Mouse (Mus musculus): ENCODE results near the gene Gm17657. TPM values are rescaled to one million over a fixed set of nuclear protein-coding genes. Genes with fewer than 3 reads are reported as not detected.

Gene Gm17657
- polyA plus RNA-seq, 1 experiment: not detected

DNA sequence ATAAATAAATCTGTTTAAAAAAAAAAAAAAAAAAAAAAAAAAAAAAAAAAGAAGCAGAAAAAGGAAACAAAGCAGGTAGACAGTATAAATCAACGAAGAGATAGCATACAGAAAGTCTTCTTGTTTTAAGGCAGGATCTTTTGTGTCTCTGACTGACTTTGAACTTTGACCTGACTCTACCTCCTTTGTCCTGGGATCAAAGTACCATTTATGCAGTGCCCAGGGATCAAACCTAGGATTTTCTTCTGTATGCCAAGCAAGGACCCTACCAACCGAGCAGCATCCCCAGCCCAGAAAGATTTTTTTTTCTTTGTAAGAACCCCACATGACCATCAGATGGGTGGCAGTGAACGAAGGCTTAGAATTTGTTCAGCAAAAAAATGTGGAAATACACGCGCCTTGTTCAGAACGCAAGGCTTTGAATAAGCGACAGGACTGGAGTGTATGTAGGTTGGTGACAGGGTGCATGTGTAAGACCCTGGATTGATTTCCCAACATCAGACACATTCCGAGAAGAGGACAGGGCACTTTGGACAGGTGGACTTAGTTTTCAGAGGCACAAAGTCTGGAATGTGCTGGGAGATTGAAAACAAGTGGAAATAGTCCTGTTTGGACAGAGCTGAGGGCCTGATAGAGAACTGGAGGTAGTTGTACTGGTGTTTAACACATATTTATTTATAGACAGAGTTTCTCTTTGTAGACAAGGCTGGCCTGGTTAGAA is 61.0 kb downstream of the Gm17657 start:
- WGBS: 84% methylated on average over 8 of the region's 8 CpGs
- peaks cover 5% of the 10 kb centered on the region for H3K4me1 ChIP-seq (ENCODE audit: control insufficient read depth, insufficient read depth, insufficient read length)
- no peak for DNase-seq (ENCODE audit: low read depth in 1 of 2, low spot score in 2 of 2)
- H3K36me3 ChIP-seq (ENCODE audit: control insufficient read depth, insufficient read depth, low read length): peaks cover 6% of the 10 kb centered on the region
- no peak overlapping the region for H3K4me3 ChIP-seq (ENCODE audit: extremely low read depth, insufficient read depth, insufficient read length)
- TF ChIP-seq CTCF (IDR thresholded peaks at IDR 0.05; ENCODE audit: extremely low read depth, insufficient read depth, insufficient read length, insufficient replicate concordance) (no peak), POLR2A (IDR thresholded peaks at IDR 0.05; ENCODE audit: low read depth, low read length) (no peak)
- H3K27ac ChIP-seq (ENCODE audit: insufficient read depth, low read length): no peak overlapping the region
- H3K27me3 ChIP-seq (ENCODE audit: control insufficient read depth, insufficient read depth, low read length): no peaks in the 10 kb centered on the region

GRCm38 (mm10) chr17:29485336-29486233 is 63.9 kb downstream of the Gm17657 start:
- H3K4me1 ChIP-seq (ENCODE audit: control insufficient read depth, insufficient read depth, insufficient read length): peaks cover 5% of the 10 kb centered on the region
- no peaks in the 10 kb centered on the region for H3K36me3 ChIP-seq (ENCODE audit: control insufficient read depth, insufficient read depth, low read length)
- 78% methylated on average over 3 of the region's 3 CpGs for WGBS
- H3K27me3 ChIP-seq (ENCODE audit: control insufficient read depth, insufficient read depth, low read length): no peaks in the 10 kb centered on the region
- no peak for TF ChIP-seq POLR2A (IDR thresholded peaks at IDR 0.05; ENCODE audit: low read depth, low read length)
- TF ChIP-seq CTCF (IDR thresholded peaks at IDR 0.05; ENCODE audit: extremely low read depth, insufficient read depth, insufficient read length, insufficient replicate concordance): no peak
- no peak overlapping the region for H3K27ac ChIP-seq (ENCODE audit: insufficient read depth, low read length)
- no peak for DNase-seq (ENCODE audit: low read depth in 1 of 2, low spot score in 2 of 2)
- H3K4me3 ChIP-seq (ENCODE audit: extremely low read depth, insufficient read depth, insufficient read length): no peak overlapping the region

- Histone ChIP-seq H3K36me3 (ENCODE audit: control insufficient read depth, insufficient read depth, low read length) (no peaks in the 10 kb centered on the region), H3K4me3 (ENCODE audit: extremely low read depth, insufficient read depth, insufficient read length) (no peak overlapping the region), H3K4me1 (ENCODE audit: control insufficient read depth, insufficient read depth, insufficient read length) (peaks cover 4% of the 10 kb centered on the region), H3K27ac (ENCODE audit: insufficient read depth, low read length) (no peak overlapping the region), H3K27me3 (ENCODE audit: control insufficient read depth, insufficient read depth, low read length) (no peaks in the 10 kb centered on the region)
- TF ChIP-seq CTCF (IDR thresholded peaks at IDR 0.05; ENCODE audit: extremely low read depth, insufficient read depth, insufficient read length, insufficient replicate concordance) (no peak), POLR2A (IDR thresholded peaks at IDR 0.05; ENCODE audit: low read depth, low read length) (no peak)
- DNase-seq (ENCODE audit: low read depth in 1 of 2, low spot score in 2 of 2): no peak
- WGBS: 93% methylated on average over 2 of the region's 2 CpGs
These were observed 65.0 kb downstream of the Gm17657 start for GRCm38 (mm10) chr17:29484431-29484830.

GRCm38 (mm10) chr17:29483282-29483681 is 66.2 kb downstream of the Gm17657 start:
- Histone ChIP-seq H3K27ac (ENCODE audit: insufficient read depth, low read length) (no peak overlapping the region), H3K36me3 (ENCODE audit: control insufficient read depth, insufficient read depth, low read length) (no peaks in the 10 kb centered on the region), H3K4me3 (ENCODE audit: extremely low read depth, insufficient read depth, insufficient read length) (no peak overlapping the region), H3K27me3 (ENCODE audit: control insufficient read depth, insufficient read depth, low read length) (no peaks in the 10 kb centered on the region), H3K4me1 (ENCODE audit: control insufficient read depth, insufficient read depth, insufficient read length) (no peaks in the 10 kb centered on the region)
- WGBS: 91% methylated on average over 2 of the region's 2 CpGs
- TF ChIP-seq POLR2A (IDR thresholded peaks at IDR 0.05; ENCODE audit: low read depth, low read length) (no peak), CTCF (IDR thresholded peaks at IDR 0.05; ENCODE audit: extremely low read depth, insufficient read depth, insufficient read length, insufficient replicate concordance) (no peak)
- DNase-seq (ENCODE audit: low read depth in 1 of 2, low spot score in 2 of 2): no peak

GRCm38 (mm10) chr17:29482632-29483031 is 66.8 kb downstream of the Gm17657 start:
- Histone ChIP-seq H3K4me1 (ENCODE audit: control insufficient read depth, insufficient read depth, insufficient read length) (no peaks in the 10 kb centered on the region), H3K4me3 (ENCODE audit: extremely low read depth, insufficient read depth, insufficient read length) (no peak overlapping the region), H3K27me3 (ENCODE audit: control insufficient read depth, insufficient read depth, low read length) (no peaks in the 10 kb centered on the region), H3K36me3 (ENCODE audit: control insufficient read depth, insufficient read depth, low read length) (no peaks in the 10 kb centered on the region), H3K27ac (ENCODE audit: insufficient read depth, low read length) (no peak overlapping the region)
- WGBS: 94% methylated on average over 7 of the region's 7 CpGs
- TF ChIP-seq POLR2A (IDR thresholded peaks at IDR 0.05; ENCODE audit: low read depth, low read length) (no peak), CTCF (IDR thresholded peaks at IDR 0.05; ENCODE audit: extremely low read depth, insufficient read depth, insufficient read length, insufficient replicate concordance) (no peak)
- DNase-seq (ENCODE audit: low read depth in 1 of 2, low spot score in 2 of 2): no peak

GRCm38 (mm10) chr17:29480256-29480655 is 69.2 kb downstream of the Gm17657 start:
- Histone ChIP-seq H3K4me3 (ENCODE audit: extremely low read depth, insufficient read depth, insufficient read length) (no peak overlapping the region), H3K27me3 (ENCODE audit: control insufficient read depth, insufficient read depth, low read length) (no peaks in the 10 kb centered on the region), H3K27ac (ENCODE audit: insufficient read depth, low read length) (no peak overlapping the region), H3K4me1 (ENCODE audit: control insufficient read depth, insufficient read depth, insufficient read length) (no peaks in the 10 kb centered on the region), H3K36me3 (ENCODE audit: control insufficient read depth, insufficient read depth, low read length) (no peaks in the 10 kb centered on the region)
- no peak for DNase-seq (ENCODE audit: low read depth in 1 of 2, low spot score in 2 of 2)
- TF ChIP-seq CTCF (IDR thresholded peaks at IDR 0.05; ENCODE audit: extremely low read depth, insufficient read depth, insufficient read length, insufficient replicate concordance) (no peak), POLR2A (IDR thresholded peaks at IDR 0.05; ENCODE audit: low read depth, low read length) (no peak)
- WGBS: 87% methylated on average over 2 of the region's 2 CpGs

Measured in spleen, adult 2 months (tissue).